Mouse (Mus musculus) c-Kit-positive CD71-positive TER-119-negative erythroid progenitor cells, embryonic 14.5 days (primary cell): ENCODE measurements at regions not wholly inside any gene's neighbourhood (a gene's known extent, or its start where the extent isn't known, plus 50 kb on each side); places are given as distances from the start of the nearest gene placed in this dataset.
A peak's percentile ranks its signal among the peaks of the same experiment; 100 is the strongest.

Source experiments
- DNase-seq: peaks from one replicate; pipeline ENCODE4 v3.0.0-alpha.2; 2013; ENCODE audit warnings: low read depth

DNA sequence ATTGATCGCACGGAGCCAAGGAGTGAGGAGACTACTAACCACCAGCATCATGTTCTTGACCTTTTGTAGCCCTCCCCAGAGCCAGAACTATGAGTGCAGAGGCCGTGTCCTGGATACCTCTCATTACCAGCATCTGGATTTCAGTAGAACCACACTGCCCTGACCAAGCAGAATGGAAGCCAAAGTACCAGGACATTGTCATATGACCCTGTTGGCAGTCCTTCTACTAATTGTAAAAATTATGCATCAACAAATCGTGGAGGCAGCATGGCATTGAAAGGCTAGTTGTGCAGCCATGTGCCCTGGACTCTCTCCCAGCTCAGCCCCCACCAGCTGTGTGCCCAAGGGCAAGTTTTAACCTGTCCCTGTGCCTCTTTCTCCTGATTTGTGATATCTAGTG is 135.6 kb upstream of the Dock1 start:
- no peak for DNase-seq

DNA sequence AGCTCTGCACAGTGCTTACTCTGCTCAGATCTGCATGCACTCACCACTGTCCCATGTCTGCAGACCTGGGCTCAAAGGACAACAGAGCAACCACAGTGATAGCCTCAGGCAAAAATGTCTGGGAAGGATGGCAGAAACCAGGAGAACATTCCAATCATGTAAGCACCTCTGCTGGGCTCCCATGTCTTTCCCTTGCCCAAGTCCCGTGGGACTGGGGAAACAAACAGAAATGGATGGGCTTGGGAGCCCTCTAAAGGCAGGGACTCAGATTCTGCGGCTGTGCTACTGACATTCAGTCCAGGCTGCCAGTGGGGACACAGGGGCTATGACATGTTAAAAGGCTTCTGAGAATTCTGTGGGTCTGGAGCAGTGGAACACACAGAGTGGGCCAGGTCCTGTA is 128.8 kb upstream of the Dock1 start:
- DNase-seq, result no peak

GRCm38 (mm10) chr7:134546187-134546586 is 124.3 kb upstream of the Dock1 start:
- peak; percentile 0 for DNase-seq

DNA sequence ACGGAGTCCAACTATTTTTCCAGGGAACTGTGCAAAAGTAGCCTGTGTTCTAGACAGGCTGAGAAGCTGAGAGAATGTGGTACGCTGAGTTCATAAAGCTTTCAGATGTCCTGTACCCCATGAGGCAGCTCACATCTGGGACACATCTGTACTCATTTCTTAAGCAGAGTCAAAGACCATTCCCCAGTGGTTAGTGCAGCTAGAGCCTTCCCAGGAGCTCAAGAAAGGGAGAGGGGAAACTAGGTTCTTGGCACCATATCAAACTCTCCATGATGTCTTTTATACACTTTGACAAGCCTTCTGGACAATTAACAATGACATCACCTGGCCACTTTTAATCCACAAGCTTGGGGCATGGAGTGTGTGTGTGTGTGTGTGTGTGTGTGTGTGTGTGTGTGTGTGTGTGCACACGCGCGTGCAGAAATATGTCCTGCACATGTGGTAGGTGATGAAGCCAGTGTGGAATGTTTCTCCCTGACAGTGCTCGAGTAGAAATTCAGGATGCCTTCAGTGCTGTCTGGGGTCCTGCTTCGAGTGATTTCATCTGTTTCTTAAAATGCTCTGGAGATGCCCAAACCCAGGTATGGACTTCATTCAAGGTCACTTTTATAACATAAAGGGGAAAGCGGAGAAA is 121.1 kb upstream of the Dock1 start:
- DNase-seq, result no peak

DNA sequence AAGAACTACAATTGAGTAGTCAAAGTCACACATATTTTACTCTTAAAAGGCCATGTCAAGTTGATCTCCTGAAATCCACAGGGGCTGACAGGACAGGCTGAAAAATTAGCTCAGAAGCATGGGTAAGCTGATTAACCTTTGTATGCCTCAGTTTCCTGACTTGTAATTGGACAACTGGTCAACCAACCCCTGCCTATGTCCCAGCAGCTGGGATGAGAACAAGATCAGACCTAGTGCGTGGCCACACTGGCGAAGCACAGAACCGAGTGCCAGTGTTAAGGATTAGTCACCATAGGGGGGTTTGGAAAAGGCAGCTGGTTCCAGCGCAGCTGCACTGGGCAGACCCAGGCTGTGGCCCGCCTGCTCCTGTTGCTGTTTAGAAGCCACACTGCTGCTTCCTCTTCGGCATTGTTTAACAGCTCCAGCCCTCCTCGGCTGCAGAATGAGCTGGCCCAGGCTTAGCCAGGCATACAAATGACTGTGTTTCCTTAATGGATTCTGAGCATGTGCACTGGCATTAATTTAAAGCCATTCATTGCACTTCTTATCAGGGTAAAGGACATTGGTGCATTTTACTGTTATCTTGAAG is 120.1 kb upstream of the Dock1 start:
- no peak for DNase-seq

DNA sequence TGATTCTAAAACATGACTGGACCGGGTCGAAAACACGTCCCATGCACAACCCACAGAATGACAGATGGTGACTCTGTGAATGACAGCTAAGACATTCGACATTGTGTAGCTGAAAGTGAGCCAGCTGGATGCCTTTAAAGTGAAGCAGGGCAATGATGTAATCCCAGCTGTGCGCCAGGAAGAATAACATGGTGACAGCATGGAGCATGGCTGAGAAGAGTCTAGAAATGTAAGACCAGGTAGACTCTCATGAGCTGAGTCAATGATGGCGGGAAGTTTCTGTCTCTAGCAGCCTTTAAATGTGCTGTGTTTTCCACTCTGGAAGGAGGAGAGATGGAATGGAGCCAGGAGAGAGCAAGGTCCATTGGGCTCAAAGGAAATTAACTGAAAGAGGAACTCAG is 118.4 kb upstream of the Dock1 start:
- DNase-seq, result no peak

DNA sequence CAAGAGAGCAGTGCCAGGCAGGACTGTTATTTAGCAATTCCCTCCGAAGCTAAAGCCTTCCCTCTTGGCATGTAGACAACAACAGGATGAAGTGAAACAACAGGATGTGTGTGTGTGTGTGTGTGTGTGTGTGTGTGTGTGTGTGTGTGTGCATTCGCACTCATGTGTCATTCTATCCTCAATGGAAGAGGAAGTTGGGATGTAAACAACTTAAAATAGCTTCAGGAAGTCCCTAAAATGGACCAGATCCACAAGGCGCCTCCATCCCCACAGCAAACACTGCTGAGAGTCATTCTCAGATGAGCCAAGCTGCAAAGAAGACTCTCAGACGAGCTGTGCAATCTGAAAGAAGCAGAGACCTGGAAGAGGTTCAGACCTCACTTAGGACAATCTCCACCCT is 114.4 kb upstream of the Dock1 start:
- no peak for DNase-seq

DNA sequence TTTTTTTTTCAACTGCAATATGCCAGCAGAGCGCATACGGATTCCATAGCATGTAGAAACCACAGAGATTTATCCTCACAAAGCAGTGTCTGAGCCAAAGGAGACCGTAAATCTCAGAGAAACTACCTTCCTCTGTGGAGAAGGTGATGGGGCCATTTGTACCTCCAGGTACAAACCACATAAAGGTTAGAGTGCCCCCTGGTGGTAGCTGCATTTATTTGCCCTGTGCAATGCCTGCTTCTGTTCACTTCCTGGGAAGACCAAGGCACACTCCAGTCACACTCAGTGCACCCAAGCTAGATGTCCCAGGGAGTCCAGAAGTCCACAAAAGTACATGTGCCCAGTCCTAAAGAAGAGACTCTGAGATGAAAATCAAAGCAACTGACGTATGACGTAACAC is 104.1 kb upstream of the Dock1 start:
- peak; percentile 37 for DNase-seq

- no peak for DNase-seq
Measured at GRCm38 (mm10) chr7:134569247-134569646, 101.2 kb upstream of the Dock1 start.

GRCm38 (mm10) chr7:134570176-134570810 is 100.2 kb upstream of the Dock1 start:
- DNase-seq, result no peak

- DNase-seq, result no peak
Measured at GRCm38 (mm10) chr7:134581746-134582145, 88.7 kb upstream of the Dock1 start.

DNA sequence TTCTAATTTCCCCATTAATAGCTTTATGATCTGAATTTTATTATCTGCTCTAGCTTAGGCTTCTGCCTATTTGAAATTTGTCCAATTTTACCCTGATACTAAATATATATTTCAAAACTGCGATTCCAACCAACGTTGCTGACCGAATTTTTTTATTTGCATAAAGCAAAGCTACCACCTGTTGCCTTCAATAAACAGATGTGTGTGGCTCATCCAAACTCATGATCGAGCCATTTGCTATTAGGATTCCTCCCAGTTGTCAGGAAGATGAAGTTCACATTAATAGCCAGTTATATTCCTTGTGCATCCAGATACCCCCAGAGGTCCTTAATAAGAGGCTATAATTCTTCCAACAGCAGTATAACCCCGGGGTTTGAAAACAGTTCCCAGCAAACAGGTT is 85.0 kb upstream of the Dock1 start:
- DNase-seq, result no peak

- DNase-seq, result no peak
Measured at GRCm38 (mm10) chr7:134586990-134587389, 83.5 kb upstream of the Dock1 start.

GRCm38 (mm10) chr7:134607886-134608285 is 62.6 kb upstream of the Dock1 start:
- no peak for DNase-seq

DNA sequence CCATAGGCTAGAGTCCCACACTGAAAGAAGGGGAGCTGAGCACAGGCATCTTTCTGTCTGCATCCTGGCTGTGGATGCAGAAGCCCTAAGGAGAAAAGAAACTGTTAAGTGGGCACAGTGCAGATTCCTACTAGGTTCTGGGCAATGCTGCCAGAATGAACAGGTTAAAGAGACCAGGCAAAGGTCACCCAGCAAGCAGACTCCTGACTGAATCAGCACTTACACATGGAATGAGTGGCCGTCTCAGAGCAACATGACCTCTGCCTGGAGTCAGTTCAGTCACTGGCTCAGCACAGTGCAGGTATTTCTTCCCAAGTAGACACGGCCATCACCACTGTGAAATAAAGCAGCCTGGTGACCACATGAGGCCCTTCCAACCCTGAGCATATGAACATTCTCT is 60.3 kb upstream of the Dock1 start:
- no peak for DNase-seq

DNA sequence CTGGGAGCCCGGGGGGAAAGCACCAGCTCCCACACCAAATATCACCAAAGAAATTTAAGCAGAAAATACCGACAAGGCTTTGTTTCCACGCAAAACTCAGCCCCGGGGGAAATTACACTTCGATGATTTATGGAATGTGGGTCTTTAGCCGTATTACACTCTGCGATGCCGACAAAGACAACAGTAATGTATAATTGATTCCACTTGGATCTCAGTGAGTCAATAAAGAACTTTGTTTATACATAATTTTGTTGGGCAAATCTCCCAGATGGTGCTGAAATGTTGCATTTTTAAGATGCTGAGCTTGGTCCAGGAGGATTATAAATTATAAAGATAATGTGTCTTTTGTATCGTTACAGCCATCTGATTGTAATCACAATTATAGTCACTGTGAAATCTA is 59.1 kb upstream of the Dock1 start:
- DNase-seq, result no peak

DNA sequence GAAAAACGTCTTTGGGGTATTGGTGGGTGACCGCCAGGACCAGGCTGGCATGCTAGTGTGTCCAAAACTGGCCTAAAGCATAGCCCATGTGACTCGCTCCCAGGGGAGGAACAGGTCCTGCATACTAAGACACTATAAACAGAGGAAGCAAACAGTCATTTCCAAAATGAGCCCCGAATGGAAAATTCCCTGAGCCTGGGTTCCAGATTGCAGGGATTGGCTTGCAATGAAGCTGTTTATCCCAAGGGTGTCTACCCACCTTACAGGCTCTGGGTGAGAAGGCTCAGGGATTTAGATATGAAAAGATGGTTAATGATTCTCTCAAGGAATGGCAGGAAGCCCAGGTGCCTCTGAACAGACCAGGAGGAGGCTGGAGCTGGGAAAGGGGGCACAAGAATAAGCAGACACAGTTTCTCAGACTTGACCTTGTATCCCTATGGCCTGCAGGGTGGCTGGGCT is 58.2 kb upstream of the Dock1 start:
- DNase-seq, result no peak

GRCm38 (mm10) chr7:134619220-134619975 is 51.1 kb upstream of the Dock1 start:
- no peak for DNase-seq

DNA sequence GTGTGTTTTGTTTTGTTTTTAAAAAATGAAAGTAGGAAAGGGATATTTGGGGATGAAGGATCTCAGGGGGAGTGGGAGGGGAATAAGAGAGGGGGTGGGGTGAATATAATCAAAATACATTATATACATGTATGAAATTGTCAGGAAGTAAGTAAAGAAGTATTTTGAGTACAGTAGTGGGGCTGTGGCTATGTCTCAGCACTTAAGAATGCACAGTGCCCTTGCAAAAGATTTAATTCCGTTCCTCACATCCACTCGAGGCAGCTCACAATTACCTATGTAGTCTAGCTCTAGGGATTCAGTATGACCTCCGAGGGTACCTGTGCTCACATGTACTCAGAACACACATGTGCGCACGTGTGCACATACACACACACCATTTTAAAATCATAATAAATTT is 50.4 kb upstream of the Dock1 start:
- DNase-seq, result no peak
